Mouse (Mus musculus): ENCODE measurements at regions not wholly inside any gene's neighbourhood (a gene's known extent, or its start where the extent isn't known, plus 50 kb on each side); places are given as distances from the start of the nearest gene placed in this dataset. TPM values are rescaled to one million over a fixed set of nuclear protein-coding genes. Genes with fewer than 3 reads are reported as not detected.

MicroRNAs in the stretch of these regions (microRNA counts, 519-probe panel; counts per million panel counts)
- 32.2 counts per million for microRNA mmu-miR-2136

Small RNAs in the stretch of these regions (microRNA-seq; reads per million reads assigned to microRNA genes)
- gene Mir2136 (ENCODE audit: borderline number of aligned reads) = not detected

Data from heart, embryonic 11.5 days (tissue).